Mouse (Mus musculus) CH12F3 (cell line): Measurements from ENCODE around the gene Mki67.

Experiments
- in situ Hi-C: fragments of 300-500 bp; cut with MboI; formaldehyde crosslinking; loops from 2 replicates; pipeline ENCODE4 v1.14.3; 2020; ENCODE audit warnings: low sequenced_read_pairs

Gene Mki67

DNA sequence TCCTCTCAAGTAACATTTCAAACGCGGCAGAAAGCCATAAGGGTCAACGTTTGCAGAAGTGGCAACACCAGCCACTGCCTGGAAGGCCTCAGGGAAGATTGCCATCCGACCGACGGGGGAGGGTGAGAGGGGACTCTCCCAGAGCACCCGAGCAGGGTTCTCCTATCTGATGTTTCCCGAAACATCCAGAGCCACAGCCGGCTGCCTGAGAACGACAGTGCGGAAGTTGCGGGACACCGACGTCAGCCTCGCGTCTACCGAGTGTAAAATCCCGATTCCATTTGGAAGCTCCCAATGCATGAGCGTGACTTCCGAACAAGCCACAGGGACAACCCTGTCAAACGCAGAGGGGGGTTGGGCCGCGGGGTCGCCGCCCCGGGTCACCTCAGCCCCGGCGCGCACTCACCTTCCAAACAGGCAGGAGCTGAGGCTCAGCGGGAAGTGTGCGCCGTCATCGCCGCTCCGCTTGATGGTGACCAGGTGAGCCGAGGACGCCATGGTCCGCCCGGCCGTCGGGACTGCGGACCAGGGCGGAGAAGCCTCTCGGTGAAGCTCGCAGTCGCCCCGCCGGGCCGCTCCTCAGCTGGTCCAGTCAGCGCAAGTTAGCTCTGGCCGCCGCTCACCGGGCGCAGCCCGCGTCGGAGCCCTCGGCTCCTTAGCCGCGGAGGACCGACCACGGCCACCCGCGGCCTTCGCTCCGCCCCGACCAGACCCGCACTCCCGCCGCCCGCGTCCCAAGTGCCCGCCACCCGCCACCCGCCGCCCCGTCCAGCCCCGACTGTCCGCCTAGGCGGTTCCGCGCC lies at the start of gene Mki67:
Gene Mki67 (minus strand): TSS at position 720 of the 803 bp plus-strand sequence.
- in situ Hi-C loops, result no loop called here

- in situ Hi-C loops, result no loop called here
Measured at GRCm38 (mm10) chr7:135763311-135763710, 47.1 kb upstream of the Mki67 start.

DNA sequence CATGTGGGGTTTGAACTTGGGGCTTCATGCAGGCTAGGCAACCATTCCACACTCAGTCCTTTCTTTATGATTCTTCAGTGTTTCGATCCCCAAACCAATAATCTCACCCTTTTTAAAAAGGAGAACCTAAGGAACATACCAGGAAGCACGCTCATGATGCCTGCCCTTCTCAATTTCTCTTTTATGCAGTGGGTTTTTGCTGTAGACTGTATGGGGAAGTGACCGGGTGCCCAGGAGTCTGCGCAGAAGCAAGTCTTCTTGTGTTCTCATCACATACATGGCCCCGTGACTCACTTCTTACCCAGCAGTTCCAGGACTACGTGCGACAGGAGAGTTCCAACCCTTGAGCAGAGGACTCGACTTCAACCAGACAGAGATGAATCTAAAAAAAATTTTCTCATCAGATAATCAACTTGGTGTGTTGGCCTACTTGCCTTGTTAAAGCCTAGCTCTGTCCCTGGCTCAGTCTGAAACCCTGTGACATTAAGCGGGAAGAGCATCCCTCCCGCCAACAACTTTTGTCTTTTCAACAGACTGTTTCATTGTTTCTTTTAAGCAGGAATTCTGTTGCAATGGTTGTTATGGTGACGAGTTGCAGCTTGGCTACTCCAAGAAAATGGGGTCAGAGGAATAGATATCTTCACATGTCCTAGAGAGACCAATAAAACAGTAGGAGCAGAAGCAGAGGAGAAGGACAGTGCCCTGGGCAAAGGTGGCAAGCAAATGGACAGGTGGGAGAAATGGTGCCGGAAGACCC lies 42.8 kb upstream of the Mki67 start:
- in situ Hi-C loops, result no loop called here

DNA sequence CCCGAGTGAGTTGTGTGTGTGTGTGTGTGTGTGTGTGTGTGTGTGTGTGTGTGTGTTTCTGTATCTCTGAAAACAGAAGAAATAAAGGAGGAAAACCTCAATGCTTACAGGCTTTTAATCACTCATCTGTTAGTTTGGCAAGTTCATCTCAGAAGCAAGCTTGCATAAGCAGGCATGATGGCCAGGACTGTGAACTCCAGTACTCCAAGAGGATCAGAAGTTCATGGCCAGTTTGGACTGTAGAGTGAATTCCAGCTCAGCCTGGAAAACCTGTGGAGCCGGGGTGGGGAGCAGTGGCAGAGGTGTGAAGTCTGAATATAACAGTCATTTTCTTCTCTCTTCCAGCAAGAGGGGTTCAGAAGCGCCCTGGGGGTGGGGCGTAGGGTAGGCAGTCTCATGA lies 42.0 kb upstream of the Mki67 start:
- in situ Hi-C loops, result no loop called here

DNA sequence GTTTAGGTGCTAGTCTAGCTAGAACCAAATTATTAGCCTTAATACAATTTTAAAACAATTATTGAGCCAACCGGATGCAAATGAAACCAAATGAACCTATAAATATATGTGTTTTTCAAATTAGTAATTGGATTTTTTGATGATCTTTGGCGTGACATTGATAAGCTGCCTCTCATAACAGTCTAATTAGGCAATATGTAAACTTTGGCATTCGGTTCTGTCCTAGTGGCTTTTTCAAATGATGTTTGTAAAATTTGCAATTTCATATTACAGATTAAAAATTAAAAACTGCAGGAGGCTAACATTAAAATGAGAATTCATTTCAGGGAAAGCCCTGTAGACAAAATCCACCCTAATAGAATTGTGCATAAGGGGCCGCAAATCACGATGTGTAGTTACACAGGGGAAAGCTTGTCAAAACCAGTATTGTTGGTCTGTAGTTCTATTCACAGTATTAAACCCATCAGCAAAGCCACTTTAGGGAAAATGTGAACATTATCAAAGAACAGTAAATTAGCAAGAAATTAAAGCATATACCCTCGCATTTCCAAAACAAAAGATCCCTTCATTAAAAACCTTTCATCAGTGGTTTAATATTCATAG lies 40.9 kb upstream of the Mki67 start:
- in situ Hi-C loops, result no loop called here

DNA sequence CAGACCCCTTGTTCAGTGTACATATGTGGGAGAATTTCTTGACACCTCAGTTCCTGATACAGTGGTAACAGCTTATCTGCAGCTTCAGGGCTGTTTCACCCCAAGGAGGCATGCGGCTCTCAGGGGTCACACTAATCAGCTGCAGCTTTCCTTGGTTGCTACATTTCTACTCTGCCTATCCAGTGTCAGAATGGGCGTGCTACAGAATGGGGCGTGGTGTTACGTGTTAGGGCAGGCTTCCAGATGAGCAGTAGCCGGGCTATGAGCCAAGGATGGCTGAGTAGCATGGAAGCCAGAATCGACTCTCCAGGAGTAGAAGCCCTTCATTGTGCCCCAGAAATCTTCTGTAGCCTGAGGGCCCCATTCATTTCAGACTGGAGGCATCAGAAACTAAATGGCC lies 32.8 kb upstream of the Mki67 start:
- in situ Hi-C loops, result no loop called here

DNA sequence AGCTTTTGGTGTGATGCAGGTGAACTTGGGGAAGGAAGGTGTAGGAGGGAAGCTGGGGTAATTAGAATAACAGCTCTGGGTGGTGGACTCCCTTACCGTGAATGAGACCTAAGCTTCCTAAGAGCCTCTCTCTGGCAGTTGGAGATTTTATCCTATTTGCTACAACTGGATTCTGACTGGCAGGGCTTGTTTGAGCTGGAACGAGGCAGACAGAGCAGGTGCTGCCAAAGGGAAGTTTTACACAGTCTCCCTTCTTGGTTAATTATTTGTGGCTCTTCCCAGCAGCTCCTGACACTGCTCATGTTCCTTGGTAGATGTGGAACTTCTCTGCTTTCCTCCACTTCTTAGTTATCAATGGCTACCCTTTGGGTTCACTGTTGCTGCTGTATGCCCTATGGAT lies 30.9 kb upstream of the Mki67 start:
- in situ Hi-C loops, result no loop called here

- in situ Hi-C loops, result no loop called here
Measured at GRCm38 (mm10) chr7:135746528-135746927, 30.4 kb upstream of the Mki67 start.

- in situ Hi-C loops, result no loop called here
Measured at GRCm38 (mm10) chr7:135745091-135745490, 28.9 kb upstream of the Mki67 start.

GRCm38 (mm10) chr7:135740453-135740852 lies 24.3 kb upstream of the Mki67 start:
- in situ Hi-C loops, result no loop called here

DNA sequence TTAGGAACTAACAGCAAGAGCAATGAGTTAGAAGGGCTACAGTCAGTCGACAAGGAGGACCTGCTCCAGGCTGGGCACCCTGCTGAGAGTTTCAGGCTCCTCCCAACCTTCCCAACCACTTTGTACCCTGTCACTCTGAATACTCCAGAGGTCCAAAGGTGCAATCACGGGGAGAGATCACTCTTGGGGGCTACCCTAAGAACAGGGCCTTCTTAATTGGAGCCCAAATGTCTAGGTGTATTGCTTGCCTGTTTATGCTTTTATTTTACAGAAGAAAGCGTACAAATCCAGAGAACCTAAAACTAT lies 20.4 kb upstream of the Mki67 start:
- in situ Hi-C loops, result no loop called here

DNA sequence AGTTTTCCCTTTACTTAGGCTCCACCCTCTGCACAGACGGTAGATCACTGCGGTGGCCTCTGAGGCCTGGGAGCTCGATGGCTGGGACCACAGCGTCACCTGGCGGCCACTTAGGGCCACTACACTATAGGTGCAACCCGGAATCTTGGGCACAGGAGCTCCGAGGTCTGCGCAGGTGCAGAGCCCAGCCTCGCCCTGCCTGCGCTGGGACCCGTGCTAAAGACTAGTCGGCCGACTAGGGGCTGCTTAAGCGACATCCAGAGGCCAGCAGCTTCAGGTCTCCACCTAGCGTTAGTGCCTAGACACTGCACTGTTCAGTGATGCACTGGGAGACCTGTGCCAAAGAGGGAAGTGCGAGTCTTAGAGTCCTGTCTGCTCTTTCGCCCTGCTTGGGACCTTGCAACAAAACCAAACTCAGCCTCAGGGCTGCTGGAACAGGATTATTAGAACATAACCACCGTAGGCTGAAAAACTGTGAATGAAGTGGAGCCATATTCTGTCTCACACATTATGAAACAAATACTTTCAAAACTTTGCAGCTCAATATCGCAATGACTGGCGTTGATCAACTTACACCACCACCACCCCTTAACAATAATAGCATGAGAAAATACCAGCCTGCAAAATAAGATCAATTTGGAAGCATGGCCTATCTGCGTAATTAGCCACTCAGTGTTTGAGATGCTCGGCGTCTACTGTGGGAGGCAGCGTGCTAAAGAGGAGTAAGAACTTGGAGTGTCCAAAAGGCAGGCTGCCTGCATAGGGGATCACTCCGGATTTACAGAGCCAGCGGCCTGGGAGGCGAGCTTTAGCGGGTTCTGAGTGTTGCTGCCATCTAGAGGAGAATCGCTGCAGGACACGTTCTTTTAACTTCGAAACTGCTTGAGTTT lies 19.8 kb upstream of the Mki67 start:
- in situ Hi-C loops, result no loop called here

GRCm38 (mm10) chr7:135734911-135735646 lies 18.9 kb upstream of the Mki67 start:
- in situ Hi-C loops, result no loop called here

- in situ Hi-C loops, result no loop called here
Measured at GRCm38 (mm10) chr7:135734379-135734778, 18.2 kb upstream of the Mki67 start.

- in situ Hi-C loops, result no loop called here
Measured at GRCm38 (mm10) chr7:135728038-135728437, 11.9 kb upstream of the Mki67 start.

GRCm38 (mm10) chr7:135726707-135727106 lies 10.5 kb upstream of the Mki67 start:
- in situ Hi-C loops, result no loop called here

- in situ Hi-C loops, result no loop called here
Measured at GRCm38 (mm10) chr7:135723672-135724341, 7.6 kb upstream of the Mki67 start.

DNA sequence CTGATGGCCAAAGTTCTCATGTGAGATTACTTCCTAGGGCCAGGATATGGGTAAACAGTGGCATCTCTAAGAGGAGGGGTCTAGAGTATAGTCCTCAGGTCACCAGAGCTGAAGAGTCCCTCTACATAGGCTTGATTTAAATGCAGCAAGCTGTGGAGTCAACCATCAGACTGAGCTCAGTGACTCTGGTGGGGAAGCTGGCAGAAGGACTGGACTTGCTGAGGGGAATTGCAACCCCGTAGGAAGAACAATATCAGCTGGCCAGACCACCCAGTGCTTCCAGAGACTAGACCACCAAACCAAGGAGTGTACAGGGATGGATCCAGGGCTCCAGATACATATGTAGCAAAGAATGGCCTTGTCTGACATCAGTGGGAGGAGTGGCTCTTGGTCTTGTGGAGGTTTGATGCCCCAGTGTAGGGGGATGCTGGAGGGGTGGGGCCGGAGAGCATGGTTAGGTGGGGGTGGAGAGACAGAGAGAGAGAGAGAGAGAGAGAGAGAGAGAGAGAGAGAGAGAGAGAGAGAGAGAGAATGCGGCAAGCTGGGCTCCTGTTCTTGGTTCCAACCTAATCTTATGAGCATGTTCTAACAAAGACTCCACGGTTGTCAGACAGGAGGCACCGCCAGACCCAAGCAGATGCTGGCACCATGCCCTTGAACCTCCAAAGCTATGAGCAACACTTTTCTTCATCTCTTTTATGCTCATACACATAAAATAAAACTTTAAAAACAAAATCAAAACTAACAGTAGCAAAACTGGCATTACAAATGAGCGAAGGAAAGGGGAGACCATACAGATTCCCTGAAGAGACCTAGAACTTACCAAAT lies 6.1 kb upstream of the Mki67 start:
- in situ Hi-C loops, result no loop called here

DNA sequence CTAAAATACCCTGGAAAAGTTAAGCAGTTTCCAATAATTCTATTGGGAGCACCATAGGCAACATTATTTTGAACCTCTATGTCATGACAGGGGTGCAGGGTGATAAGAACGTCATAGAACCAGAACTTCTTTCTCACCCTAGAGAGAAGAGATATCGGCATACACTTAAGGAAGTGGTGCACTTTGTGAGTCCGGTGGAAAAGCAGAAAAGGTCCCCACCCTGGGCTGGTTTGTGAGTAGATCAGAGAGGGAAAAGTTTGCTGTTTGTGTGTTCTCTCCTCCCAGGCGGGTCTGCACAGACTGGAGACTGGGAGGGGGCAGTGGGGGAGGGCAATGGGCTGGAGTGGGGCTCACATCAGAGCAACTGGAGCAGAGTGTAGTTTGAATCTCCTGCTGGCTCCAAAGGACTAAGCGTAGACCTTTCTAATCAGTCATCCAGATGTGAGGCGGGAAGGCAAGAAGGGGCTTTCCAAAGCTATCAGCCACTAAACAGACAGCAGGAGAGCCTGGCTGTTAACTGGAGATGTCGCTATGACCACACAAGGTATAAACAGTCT lies 5.4 kb upstream of the Mki67 start:
- in situ Hi-C loops, result no loop called here
